Mouse (Mus musculus) lung, adult 2 months (tissue): ENCODE data around the gene Gm19426. TPM values are rescaled to one million over a fixed set of nuclear protein-coding genes. Genes with fewer than 3 reads are reported as not detected.

Experiments used
- DNase-seq: peaks from one replicate; pipeline ENCODE4 v3.0.0; 2022
- H3K4me1 ChIP-seq: fragments of 200-500 bp; 2 replicates; pipeline ENCODE4 v1.6.1; 2011; ENCODE audit warnings: low read length; ENCODE audit not compliant: control insufficient read depth, insufficient read depth
- H3K4me3 ChIP-seq: fragments of 200-500 bp; replicated peaks from 2 replicates; pipeline ENCODE3; 2011; ENCODE audit warnings: low read depth, mild to moderate bottlenecking, control low read depth, low read length; ENCODE audit errors: extremely low read depth
- CTCF ChIP-seq: fragments of 200-500 bp; IDR thresholded peaks from 2 replicates; pipeline ENCODE4 v1.5.1; 2011; ENCODE audit warnings: mild to moderate bottlenecking, low read length, control low read depth; ENCODE audit not compliant: insufficient read depth
- POLR2A ChIP-seq: fragments of 200-500 bp; IDR thresholded peaks from 2 replicates; pipeline ENCODE4 v1.6.1; 2011; ENCODE audit warnings: low read depth, mild to moderate bottlenecking, control low read depth, low read length, borderline replicate concordance; ENCODE audit errors: extremely low read depth
- WGBS: fragments of 180-500 bp; shearing (Covaris S2); methylation state at CpG from one replicate; pipeline ENCODE4 v1.1.7; 2018; 5-methylcytosine and 5-hydroxymethylcytosine counted together
- polyA plus RNA-seq: library from polyadenylated mRNA; depleted of rRNA; stranded (reverse); fragments of >200 nt; gene quantifications from 2 replicates; pipeline ENCODE4 v1.2.3, GENCODE M21; 2012; rRNA removed

The Gm19426 gene
- polyA plus RNA-seq, 1 experiment: 4.1 TPM

GRCm38 (mm10) chr2:84715562-84716361 is 27.7 kb downstream of the Gm19426 start:
- WGBS: under 1% methylated on average over 33 of the region's 33 CpGs
- Histone ChIP-seq H3K4me3 (peak overlapping the region; percentile 88), H3K4me1 (peaks cover 5% of the 10 kb centered on the region)
- peak; percentile 78 for DNase-seq
- no peak for TF ChIP-seq CTCF
- peak; percentile 51; the same call in 1 of the 2 replicates for TF ChIP-seq POLR2A

- TF ChIP-seq POLR2A (peak; percentile 99), CTCF (no peak)
- Histone ChIP-seq H3K4me3 (peak within 1 kb of the TSS; percentile 94), H3K4me1 (peaks cover 5% of the 10 kb centered on the region)
- WGBS: under 1% methylated on average over 107 of the region's 107 CpGs
- DNase-seq: peak; percentile 98
Measured at GRCm38 (mm10) chr2:84714811-84715561, 28.5 kb downstream of the Gm19426 start, which contains the start of gene Zdhhc5. Zdhhc5 (minus strand) TSS chr2:84715180.

DNA sequence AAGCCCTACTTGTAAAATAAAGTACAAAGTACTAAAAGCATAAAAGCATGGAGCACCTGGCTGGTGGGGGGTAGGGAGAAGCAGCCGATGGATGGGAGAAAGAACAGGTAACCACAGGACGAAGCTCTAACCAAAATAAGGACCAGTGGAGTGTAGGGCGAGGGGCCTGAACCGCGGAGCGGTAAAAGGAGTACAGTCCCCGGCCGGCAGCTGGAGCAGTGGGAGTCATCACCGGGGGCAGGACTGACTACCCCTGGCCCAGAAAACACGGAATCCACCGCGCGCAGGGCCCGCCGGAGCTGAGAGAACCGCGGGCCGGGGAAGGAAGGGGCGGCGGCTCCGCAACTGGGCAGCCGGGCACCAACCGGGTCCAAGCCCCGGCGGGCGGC is 29.0 kb downstream of the Gm19426 start:
- WGBS: under 1% methylated on average over 26 of the region's 26 CpGs
- peaks cover 5% of the 10 kb centered on the region for H3K4me1 ChIP-seq
- no peak for TF ChIP-seq CTCF
- no peak for TF ChIP-seq POLR2A

DNA sequence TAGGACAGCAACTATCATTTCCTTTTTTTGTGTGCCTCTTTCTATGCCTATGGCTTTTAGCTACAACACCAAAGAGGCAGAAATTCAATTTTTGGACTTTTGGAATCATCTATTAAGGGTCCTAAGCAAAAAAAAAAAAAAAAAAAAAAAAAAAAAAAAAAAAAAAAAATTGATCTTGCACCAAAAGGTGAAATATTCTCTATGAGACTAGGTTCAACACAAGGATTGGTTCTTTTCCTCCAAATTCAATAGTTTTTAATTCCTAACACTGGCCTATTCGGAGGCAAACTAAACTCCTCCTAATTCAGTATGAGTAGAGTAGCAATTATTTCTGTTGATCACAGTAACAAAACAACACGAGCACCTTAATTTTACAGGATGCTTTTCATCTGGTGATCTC is 31.6 kb downstream of the Gm19426 start:
- Histone ChIP-seq H3K4me3 (no peak overlapping the region), H3K4me1 (peaks cover 11% of the 10 kb centered on the region)
- 81% methylated on average over 2 of the region's 2 CpGs for WGBS
- no peak for TF ChIP-seq POLR2A
- TF ChIP-seq CTCF: no peak
- no peak for DNase-seq

More for the DNA sequence above, 29.0 kb downstream of the Gm19426 start:
- DNase-seq: no peak
- H3K4me3 ChIP-seq: peak overlapping the region; percentile 94

DNA sequence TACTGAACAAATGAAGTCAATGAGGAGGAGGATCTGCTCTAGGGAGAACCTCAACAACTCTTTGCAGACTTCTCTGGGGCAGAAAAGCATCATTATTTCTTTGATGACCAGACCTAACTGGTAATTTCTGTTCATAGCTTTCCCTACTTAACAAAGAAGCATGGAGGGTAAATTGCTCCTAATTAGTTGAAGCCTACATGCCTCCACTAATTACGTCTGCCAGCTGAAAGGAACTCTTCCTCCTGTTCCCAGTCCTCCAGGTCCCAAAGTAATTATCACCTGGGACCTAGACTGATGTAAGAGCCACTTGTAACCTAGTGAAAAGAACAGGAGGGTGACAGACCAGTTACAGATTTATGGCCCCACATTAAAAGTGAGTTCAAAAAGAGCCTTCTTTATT is 35.9 kb downstream of the Gm19426 start:
- H3K4me3 ChIP-seq: no peak overlapping the region

DNA sequence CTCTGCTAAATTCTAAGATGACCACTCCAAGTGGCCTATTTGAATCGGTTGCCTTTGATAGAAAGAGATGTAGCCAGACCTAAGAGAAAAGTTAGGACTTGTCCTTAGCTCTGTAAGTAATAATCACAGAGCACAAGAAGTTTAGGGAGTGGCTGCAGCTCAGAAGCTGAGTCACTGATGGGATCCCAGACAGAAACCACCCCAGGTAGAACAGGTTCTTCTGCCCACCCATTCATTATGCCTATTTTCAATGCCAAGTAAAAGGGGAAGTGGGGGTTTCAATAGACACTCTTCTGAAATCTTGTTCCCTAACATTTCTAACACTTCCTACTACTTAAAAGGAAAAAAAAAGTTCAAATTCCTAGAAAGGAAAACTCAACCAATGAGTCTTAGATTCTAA is 38.2 kb downstream of the Gm19426 start:
- no peak for TF ChIP-seq POLR2A
- TF ChIP-seq CTCF: no peak
- peaks cover 8% of the 10 kb centered on the region for H3K4me1 ChIP-seq
- no peak overlapping the region for H3K4me3 ChIP-seq
- WGBS: 60% methylated on average over 1 of the region's 1 CpGs
- no peak for DNase-seq

More for the DNA sequence above, 35.9 kb downstream of the Gm19426 start:
- 64% methylated on average over 1 of the region's 1 CpGs for WGBS
- TF ChIP-seq POLR2A (no peak), CTCF (no peak)
- DNase-seq: no peak
- peaks cover 8% of the 10 kb centered on the region for H3K4me1 ChIP-seq

DNA sequence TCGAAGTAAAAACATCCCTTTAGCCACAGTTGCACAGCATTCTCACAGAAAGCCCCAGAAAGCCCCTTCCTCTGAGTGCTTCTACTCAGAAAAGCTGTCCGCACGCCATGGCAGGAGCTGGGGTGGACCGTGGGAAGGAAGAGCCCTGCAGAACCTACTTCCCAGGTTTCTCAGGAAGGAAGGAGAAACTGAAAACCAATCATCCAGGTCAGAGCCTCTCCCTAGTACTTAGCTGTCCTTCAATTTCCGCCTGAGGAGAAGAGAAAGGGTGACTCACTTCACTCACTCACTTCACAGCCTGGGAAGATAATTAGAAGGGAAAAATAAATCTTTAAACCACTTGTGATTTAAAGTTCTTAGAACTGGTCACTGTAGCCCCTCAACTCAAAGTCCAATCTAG is 39.1 kb downstream of the Gm19426 start:
- Histone ChIP-seq H3K4me3 (no peak overlapping the region), H3K4me1 (peaks cover 8% of the 10 kb centered on the region)
- WGBS: 58% methylated on average over 5 of the region's 5 CpGs
- no peak for DNase-seq
- TF ChIP-seq CTCF (no peak), POLR2A (no peak)

- no peak for TF ChIP-seq CTCF
- no peak for TF ChIP-seq POLR2A
- H3K4me1 ChIP-seq: peaks cover 3% of the 10 kb centered on the region
- no peak for DNase-seq
- H3K4me3 ChIP-seq: no peak overlapping the region
- WGBS: 83% methylated on average over 1 of the region's 1 CpGs
Measured at GRCm38 (mm10) chr2:84703497-84703896, 40.0 kb downstream of the Gm19426 start.

GRCm38 (mm10) chr2:84695007-84695695 is 48.3 kb downstream of the Gm19426 start:
- 61% methylated on average over 5 of the region's 5 CpGs for WGBS

More at GRCm38 (mm10) chr2:84695007-84695695, 48.3 kb downstream of the Gm19426 start:
- H3K4me1 ChIP-seq: no peaks in the 10 kb centered on the region
- no peak for TF ChIP-seq POLR2A
- no peak for TF ChIP-seq CTCF
- H3K4me3 ChIP-seq: no peak overlapping the region
- no peak for DNase-seq

Other genes with a start within 250 kb of the Gm19426 start
- gene Ctnnd1, start 92.9 kb downstream of the Gm19426 start, polyA plus RNA-seq: 86.2 and 130 TPM in 2 replicates
- gene Btbd18, start 84.6 kb downstream of the Gm19426 start, polyA plus RNA-seq: 0.05 TPM in 1 of 2 replicates, not detected in the other
- 40.4 and 51.7 TPM in 2 replicates for gene Selenoh, start 72.9 kb downstream of the Gm19426 start, polyA plus RNA-seq
- not detected in 2 replicates for gene Gm28635, start 65.6 kb downstream of the Gm19426 start, polyA plus RNA-seq
- 6.9 and 8.9 TPM in 2 replicates for gene Med19, start 65.3 kb downstream of the Gm19426 start, polyA plus RNA-seq
- gene Tmx2, start 64.5 kb downstream of the Gm19426 start, polyA plus RNA-seq: 41.8 and 57.7 TPM in 2 replicates
- gene Zdhhc5, start 28.5 kb downstream of the Gm19426 start, polyA plus RNA-seq: 34.6 and 41.4 TPM in 2 replicates
- 6.0 and 10.3 TPM in 2 replicates for gene Clp1, start 16.3 kb downstream of the Gm19426 start, polyA plus RNA-seq
- 1.6 and 2.0 TPM in 2 replicates for gene Ypel4, start 9.6 kb downstream of the Gm19426 start, polyA plus RNA-seq
- gene Serping1, start 31.8 kb upstream of the Gm19426 start, polyA plus RNA-seq: 822 and 853 TPM in 2 replicates
- 45.0 and 47.0 TPM in 2 replicates for gene Ube2l6, start 55.2 kb upstream of the Gm19426 start, polyA plus RNA-seq
- gene Smtnl1, start 79.0 kb upstream of the Gm19426 start, polyA plus RNA-seq: 3.5 TPM in 1 of 2 replicates, not detected in the other
- gene Timm10, start 83.3 kb upstream of the Gm19426 start, polyA plus RNA-seq: 20.2 and 25.1 TPM in 2 replicates
- gene Slc43a1, start 95.2 kb upstream of the Gm19426 start, polyA plus RNA-seq: 3.9 and 7.5 TPM in 2 replicates
- 2.7 and 9.7 TPM in 2 replicates for gene Rtn4rl2, start 143.1 kb upstream of the Gm19426 start, polyA plus RNA-seq
- 325 and 376 TPM in 2 replicates for gene Slc43a3, start 192.9 kb upstream of the Gm19426 start, polyA plus RNA-seq
- 0.15 and 1.2 TPM in 2 replicates for gene Prg2, start 236.8 kb upstream of the Gm19426 start, polyA plus RNA-seq
- gene Prg3, start 244.6 kb upstream of the Gm19426 start, polyA plus RNA-seq: not detected in 2 replicates